Comparison of ENCODE assay signal across 8 mouse cellular contexts in the genomic region with DNA sequence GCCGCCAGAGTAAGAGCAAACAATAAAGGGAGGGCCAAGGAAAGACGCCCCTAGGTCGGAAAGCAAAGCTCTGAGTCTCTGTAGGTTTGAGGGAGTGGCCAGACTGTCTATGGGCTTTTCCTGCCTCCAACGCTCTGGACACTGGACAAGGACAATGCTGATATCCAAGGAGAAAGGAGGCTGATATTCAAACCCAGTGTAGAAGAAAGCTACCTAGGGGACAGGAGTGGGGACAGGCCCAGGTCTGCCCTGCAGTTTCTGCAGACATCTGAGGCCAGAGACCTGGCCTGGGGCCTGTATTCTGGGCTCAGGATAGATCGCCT. TPM values are rescaled to one million over a fixed set of nuclear protein-coding genes. Genes with fewer than 3 reads are reported as not detected.
DNase-seq lines count a peak whose midpoint lies in the region; ATAC-seq and TF ChIP-seq lines count a peak whose summit lies in the region.

No protein-coding gene starts in this region.

- H3K4me3 ChIP-seq in lung, adult 2 months (replicated peaks; ENCODE audit: extremely low read depth, low read depth, low read length): peak overlapping the region; percentile 2
- no peak overlapping the region for H3K4me3 ChIP-seq in forebrain, embryonic 14.5 days (ENCODE audit: low read depth, low read length)
- peak overlapping the region; percentile 25 for H3K4me3 ChIP-seq in limb, embryonic 14.5 days (replicated peaks; ENCODE audit: low read length)
- no peak overlapping the region; the same call in 1 of the 2 replicates for H3K4me3 ChIP-seq in neural tube, embryonic 14.5 days (ENCODE audit: low read depth, low read length)

- no peak for TF ChIP-seq POLR2A in lung, adult 2 months (IDR thresholded peaks at IDR 0.05; ENCODE audit: borderline replicate concordance, extremely low read depth, low read depth, low read length)
- TF ChIP-seq POLR2A in limb, embryonic 14.5 days (IDR thresholded peaks at IDR 0.05; ENCODE audit: borderline replicate concordance, extremely low read depth, insufficient read depth, insufficient read length): no peak

- peaks cover 2% of the 10 kb centered on the region; the same call in 1 of the 2 replicates for H3K4me1 ChIP-seq in lung, adult 2 months (ENCODE audit: control insufficient read depth, insufficient read depth, low read length)
- H3K4me1 ChIP-seq in forebrain, embryonic 14.5 days (ENCODE audit: control insufficient read depth, insufficient read depth, low read length): no peaks in the 10 kb centered on the region
- H3K4me1 ChIP-seq in limb, embryonic 14.5 days (ENCODE audit: control insufficient read depth, insufficient read depth, low read length): peaks cover 5% of the 10 kb centered on the region
- peaks cover 5% of the 10 kb centered on the region for H3K4me1 ChIP-seq in neural tube, embryonic 14.5 days (ENCODE audit: control insufficient read depth, insufficient read depth, low read length)

- H3K4me2 ChIP-seq in forebrain, embryonic 14.5 days (ENCODE audit: low read length): peak overlapping the region; percentile 35
- peak overlapping the region; percentile 45 for H3K4me2 ChIP-seq in limb, embryonic 14.5 days (replicated peaks; ENCODE audit: low read depth, low read length, severe bottlenecking)
- H3K4me2 ChIP-seq in neural tube, embryonic 14.5 days (ENCODE audit: low read depth, low read length): peak overlapping the region; percentile 35; the same call in 1 of the 2 replicates

- peak overlapping the region; percentile 49 for H3K27ac ChIP-seq in forebrain, embryonic 14.5 days (ENCODE audit: low read depth, low read length)
- no peak overlapping the region for H3K27ac ChIP-seq in limb, embryonic 14.5 days (replicated peaks; ENCODE audit: low read depth, low read length)
- H3K27ac ChIP-seq in neural tube, embryonic 14.5 days (ENCODE audit: low read depth, low read length): peak overlapping the region; percentile 88

- peaks cover 24% of the 10 kb centered on the region for H3K36me3 ChIP-seq in forebrain, embryonic 14.5 days (ENCODE audit: control insufficient read depth, insufficient read depth, low read length)
- peaks cover 22% of the 10 kb centered on the region for H3K36me3 ChIP-seq in limb, embryonic 14.5 days (ENCODE audit: control insufficient read depth, insufficient read depth, low read length)
- H3K36me3 ChIP-seq in neural tube, embryonic 14.5 days (ENCODE audit: control insufficient read depth, insufficient read depth, low read length): peaks cover 23% of the 10 kb centered on the region

- ATAC-seq in forebrain, embryonic 14.5 days: no peak
- ATAC-seq in limb, embryonic 14.5 days (ENCODE audit: low FRiP score, low read depth): peak; percentile 27; the same call in 1 of the 2 replicates
- ATAC-seq in neural tube, embryonic 14.5 days (ENCODE audit: low read depth): no peak; the same call in 1 of the 2 replicates

- DNase-seq in lung, adult 2 months: no peak
- no peak for DNase-seq in lung, postnatal 4 days
- DNase-seq in forebrain, embryonic 14.5 days (ENCODE audit: low spot score): no peak
- no peak for DNase-seq in limb, embryonic 14.5 days (ENCODE audit: low spot score)
- no peak for DNase-seq in left cerebral cortex, adult 9 months (ENCODE audit: low spot score in 2 of 2)
- DNase-seq in cerebellum, adult 11-12 months: no peak
- no peak for DNase-seq in kidney, adult 11 months

- 11% methylated on average over 5 of the region's 5 CpGs for WGBS in lung, adult 2 months
- 8% methylated on average over 5 of the region's 5 CpGs for WGBS in forebrain, embryonic 14.5 days
- 13% methylated on average over 5 of the region's 5 CpGs for WGBS in limb, embryonic 14.5 days
- 8% methylated on average over 5 of the region's 5 CpGs for WGBS in neural tube, embryonic 14.5 days

- peak overlapping the region; percentile 9; the same call in 1 of the 2 replicates for H3K9ac ChIP-seq in forebrain, embryonic 14.5 days (ENCODE audit: low read length)
- peak overlapping the region; percentile 38; the same call in 1 of the 2 replicates for H3K9ac ChIP-seq in limb, embryonic 14.5 days (ENCODE audit: low read depth, low read length, severe bottlenecking)
- H3K9ac ChIP-seq in neural tube, embryonic 14.5 days (replicated peaks; ENCODE audit: low read depth, low read length): peak overlapping the region; percentile 47

- H3K9me3 ChIP-seq in forebrain, embryonic 14.5 days (replicated peaks; ENCODE audit: control insufficient read depth, low read length): no peaks in the 10 kb centered on the region
- H3K9me3 ChIP-seq in limb, embryonic 14.5 days (ENCODE audit: control insufficient read depth, low read length): no peaks in the 10 kb centered on the region
- no peaks in the 10 kb centered on the region for H3K9me3 ChIP-seq in neural tube, embryonic 14.5 days (ENCODE audit: control insufficient read depth, low read length)

- H3K27me3 ChIP-seq in forebrain, embryonic 14.5 days (replicated peaks; ENCODE audit: control insufficient read depth, insufficient read depth, low read length): no peaks in the 10 kb centered on the region
- no peaks in the 10 kb centered on the region for H3K27me3 ChIP-seq in limb, embryonic 14.5 days (ENCODE audit: control insufficient read depth, insufficient read depth, low read length)
- no peaks in the 10 kb centered on the region for H3K27me3 ChIP-seq in neural tube, embryonic 14.5 days (ENCODE audit: control insufficient read depth, insufficient read depth, low read length)

- TF ChIP-seq CTCF in lung, adult 2 months (IDR thresholded peaks at IDR 0.05; ENCODE audit: insufficient read depth, low read length): no peak

RNA-seq across cellular contexts. Expression of a gene that starts 11.9 kb away (rescaled TPM):
- 0.06 and 0.14 TPM in 2 replicates for polyA plus RNA-seq in lung, adult 2 months (2012; rRNA removed)
- polyA plus RNA-seq in forebrain, embryonic 14.5 days (2014; fragmentation: Nextera tagmentation; extraction: Ambion mirVana): 23.6 and 31.1 TPM in 2 replicates
- polyA plus RNA-seq in limb, embryonic 14.5 days (2012; rRNA removed): 0.53 and 0.55 TPM in 2 replicates
- polyA plus RNA-seq in limb, embryonic 14.5 days (2014; fragmentation: Nextera tagmentation; extraction: Ambion mirVana): 0.07 and 0.12 TPM in 2 replicates
- polyA plus RNA-seq in neural tube, embryonic 14.5 days (2014; fragmentation: Nextera tagmentation; extraction: Ambion mirVana): 61.0 and 65.9 TPM in 2 replicates

RNA-seq across cellular contexts. Expression of a gene that starts 16.5 kb away (rescaled TPM):
- polyA plus RNA-seq in lung, adult 2 months (2012; rRNA removed): 257 and 344 TPM in 2 replicates
- polyA plus RNA-seq in forebrain, embryonic 14.5 days (2014; fragmentation: Nextera tagmentation; extraction: Ambion mirVana): 590 and 591 TPM in 2 replicates
- polyA plus RNA-seq in limb, embryonic 14.5 days (2012; rRNA removed): 339 and 354 TPM in 2 replicates
- polyA plus RNA-seq in limb, embryonic 14.5 days (2014; fragmentation: Nextera tagmentation; extraction: Ambion mirVana): 429 and 442 TPM in 2 replicates
- polyA plus RNA-seq in neural tube, embryonic 14.5 days (2014; fragmentation: Nextera tagmentation; extraction: Ambion mirVana): 680 and 694 TPM in 2 replicates

RNA-seq across cellular contexts. Expression of a gene that starts 16.6 kb away (rescaled TPM):
- 1.1 and 1.4 TPM in 2 replicates for polyA plus RNA-seq in lung, adult 2 months (2012; rRNA removed)
- 0.52 TPM in 1 of 2 replicates, not detected in the other for polyA plus RNA-seq in forebrain, embryonic 14.5 days (2014; fragmentation: Nextera tagmentation; extraction: Ambion mirVana)
- 0.08 and 0.10 TPM in 2 replicates for polyA plus RNA-seq in limb, embryonic 14.5 days (2012; rRNA removed)
- polyA plus RNA-seq in limb, embryonic 14.5 days (2014; fragmentation: Nextera tagmentation; extraction: Ambion mirVana): 0.15 TPM in 1 of 2 replicates, not detected in the other
- 0.76 TPM in 1 of 2 replicates, not detected in the other for polyA plus RNA-seq in neural tube, embryonic 14.5 days (2014; fragmentation: Nextera tagmentation; extraction: Ambion mirVana)

RNA-seq across cellular contexts. Expression of a gene that starts 50.6 kb away (rescaled TPM):
- 24.6 and 31.0 TPM in 2 replicates for polyA plus RNA-seq in lung, adult 2 months (2012; rRNA removed)
- polyA plus RNA-seq in forebrain, embryonic 14.5 days (2014; fragmentation: Nextera tagmentation; extraction: Ambion mirVana): 80.1 and 83.8 TPM in 2 replicates
- 21.3 and 23.7 TPM in 2 replicates for polyA plus RNA-seq in limb, embryonic 14.5 days (2012; rRNA removed)
- polyA plus RNA-seq in limb, embryonic 14.5 days (2014; fragmentation: Nextera tagmentation; extraction: Ambion mirVana): 44.3 and 48.1 TPM in 2 replicates
- polyA plus RNA-seq in neural tube, embryonic 14.5 days (2014; fragmentation: Nextera tagmentation; extraction: Ambion mirVana): 76.3 and 82.0 TPM in 2 replicates

Comparison
In these comparisons a context has a peak if more than half of its experiments do, and no peak if none do; other contexts are left out.
1. H3K4me3 ChIP-seq: peak in lung, adult 2 months (single experiment) and limb, embryonic 14.5 days (single experiment); none in forebrain, embryonic 14.5 days (single experiment) and neural tube, embryonic 14.5 days (single experiment).
2. RNA of a gene that starts 11.9 kb away (polyA plus RNA-seq): 61.0 to 65.9 TPM in neural tube, embryonic 14.5 days and 23.6 to 31.1 TPM in forebrain, embryonic 14.5 days; 0.07 to 0.55 TPM in limb, embryonic 14.5 days and 0.06 to 0.14 TPM in lung, adult 2 months; every median in the first group is over 10 times any median in the second.
3. Peak in every context shown above with its lines, with median percentiles within 50 percentile points of each other: H3K4me2 ChIP-seq and H3K9ac ChIP-seq.